Mouse (Mus musculus): ENCODE measurements around the gene Cul1.

DNA sequence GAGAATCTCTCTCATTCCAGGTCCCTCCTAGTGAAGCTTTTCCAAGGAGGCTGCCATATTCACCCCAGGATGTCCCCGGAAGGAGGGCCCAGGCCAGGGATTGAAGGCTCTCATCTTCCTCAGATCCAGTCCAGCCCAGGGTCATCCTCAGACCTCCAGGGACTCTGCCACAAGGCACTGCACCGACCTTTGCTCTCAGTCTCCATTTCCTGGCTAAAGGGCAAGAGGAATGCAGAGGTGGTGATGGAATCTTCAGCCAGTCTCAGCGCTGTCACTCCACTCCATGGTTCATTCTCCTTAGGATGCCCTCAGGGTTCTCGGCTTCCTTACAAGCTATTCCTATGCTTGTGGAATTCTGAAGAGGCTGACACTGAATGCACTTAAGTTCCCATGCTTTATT lies 73.2 kb downstream of the Cul1 start:
- TF ChIP-seq CTCF (IDR thresholded peaks at IDR 0.05; ENCODE audit: low read depth) (no peak), EP300 (IDR thresholded peaks at IDR 0.05; ENCODE audit: low read depth) (no peak)

All from liver, postnatal 0 days (tissue).